Comparison of ENCODE assay signal across 22 mouse cellular contexts in genomic region chr4:55363866-55364265, GRCm38 (mm10).
"Had no signal": no experiment of that assay in that cellular context is flagged by ENCODE, and none has a peak within 500 bp of the region (broad histone marks: within the 10 kb centered on the region; RNA-seq: fewer than 3 reads in every experiment).

No protein-coding gene starts in this region.

- ATAC-seq: hindbrain, embryonic 16.5 days; intestine, embryonic 16.5 days had no signal

- H3K4me2 ChIP-seq: heart, embryonic 11.5 days; heart, embryonic 13.5 days; heart, embryonic 15.5 days; hindbrain, embryonic 13.5 days; kidney, embryonic 15.5 days; limb, embryonic 13.5 days; limb, embryonic 15.5 days; liver, embryonic 12.5 days had no signal

- H3K27ac ChIP-seq: heart, adult 2 months; heart, embryonic 13.5 days; heart, embryonic 15.5 days; hindbrain, embryonic 13.5 days; kidney, embryonic 15.5 days; kidney, postnatal 0 days; limb, embryonic 13.5 days; limb, embryonic 15.5 days; liver, embryonic 12.5 days; liver, embryonic 14.5 days had no signal

- DNase-seq: gastrocnemius, postnatal 14 days; gastrocnemius, postnatal 36 days; heart, adult 2 months; heart, postnatal 14 days; heart, postnatal 36 days; kidney, adult 11 months; kidney, postnatal 14 days; layer of hippocampus, adult 9-11 months; layer of hippocampus, postnatal 36 days; left cerebral cortex, postnatal 4 days had no signal

- H3K4me3 ChIP-seq: heart, adult 2 months; heart, embryonic 13.5 days; heart, embryonic 15.5 days; hindbrain, embryonic 13.5 days; kidney, embryonic 15.5 days; limb, embryonic 13.5 days; limb, embryonic 15.5 days; liver, embryonic 12.5 days had no signal

- H3K9me3 ChIP-seq: heart, embryonic 13.5 days; hindbrain, embryonic 13.5 days; kidney, embryonic 15.5 days; limb, embryonic 13.5 days; limb, embryonic 15.5 days; liver, embryonic 12.5 days had no signal

- H3K27me3 ChIP-seq: heart, embryonic 13.5 days; heart, embryonic 15.5 days; hindbrain, embryonic 13.5 days; kidney, embryonic 15.5 days; limb, embryonic 13.5 days; limb, embryonic 15.5 days; liver, embryonic 12.5 days had no signal

- H3K9ac ChIP-seq: heart, embryonic 13.5 days; heart, embryonic 15.5 days; hindbrain, embryonic 13.5 days; kidney, embryonic 15.5 days; limb, embryonic 13.5 days; limb, embryonic 15.5 days; liver, embryonic 12.5 days; liver, embryonic 14.5 days had no signal

- H3K4me1 ChIP-seq: heart, embryonic 15.5 days; kidney, embryonic 15.5 days; limb, embryonic 13.5 days; liver, embryonic 12.5 days had no signal
